Mouse (Mus musculus): ENCODE results near the gene Timm8a2. TPM values are rescaled to one million over a fixed set of nuclear protein-coding genes. Genes with fewer than 3 reads are reported as not detected.
A peak's percentile ranks its signal among the peaks of the same experiment; 100 is the strongest.

Timm8a2 gene
- polyA plus RNA-seq, 1 experiment from 2014 or later, result not detected

DNA sequence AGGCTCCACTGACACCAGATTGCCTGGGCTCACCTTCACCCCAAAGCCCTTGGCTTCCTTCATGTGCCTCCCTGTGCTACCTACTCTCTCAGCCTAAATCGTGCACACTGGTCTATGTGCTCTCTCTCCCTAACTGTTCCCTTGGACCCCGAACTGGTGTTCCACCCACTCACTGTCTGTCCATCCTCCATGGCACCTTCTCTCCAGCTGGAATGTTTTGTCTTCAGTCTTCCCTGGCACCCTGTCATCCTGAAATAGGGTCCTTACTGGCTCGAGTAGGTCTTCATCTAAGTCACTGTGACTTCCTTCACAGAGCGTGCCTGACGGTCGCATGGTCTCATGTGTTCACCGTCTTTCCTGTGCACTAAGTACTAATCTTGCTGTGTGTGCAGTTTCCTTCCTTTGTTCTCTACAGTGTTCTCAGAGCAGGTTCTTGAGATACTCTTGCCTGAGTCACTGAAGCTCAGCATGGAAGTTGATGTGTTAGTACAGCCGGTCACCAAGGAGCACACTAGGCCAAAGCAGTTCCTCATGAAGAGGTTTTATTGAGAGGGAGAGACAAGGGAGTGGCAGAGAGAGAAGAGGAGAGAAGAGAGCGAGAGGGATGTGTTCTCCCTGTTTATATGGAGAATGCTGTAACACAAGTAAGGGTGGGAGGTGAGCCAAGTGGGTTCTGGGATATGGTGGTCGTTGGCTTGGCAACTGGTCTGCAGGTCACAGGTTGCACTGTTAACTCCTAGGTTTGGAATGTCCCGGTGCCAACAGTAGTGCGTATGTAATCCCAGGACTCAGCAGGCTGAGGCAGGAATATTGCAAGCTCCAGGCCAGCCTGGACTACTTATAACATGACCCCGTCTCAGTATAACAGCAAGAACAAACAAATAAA lies 41.8 kb upstream of the Timm8a2 start:
- Histone ChIP-seq H3K9me3 (ENCODE audit: control insufficient read depth, low read length) (no peaks in the 10 kb centered on the region), H3K4me2 (ENCODE audit: low read length) (no peak overlapping the region), H3K27ac (ENCODE audit: low read depth) (no peak overlapping the region), H3K4me1 (replicated peaks; ENCODE audit: control insufficient read depth, insufficient read depth, low read length) (no peaks in the 10 kb centered on the region), H3K4me3 (ENCODE audit: low read depth, low read length) (no peak overlapping the region), H3K9ac (ENCODE audit: low read length) (no peak overlapping the region), H3K27me3 (replicated peaks; ENCODE audit: control insufficient read depth, insufficient read depth, low read length) (no peaks in the 10 kb centered on the region), H3K36me3 (ENCODE audit: control insufficient read depth, insufficient read depth, low read length) (peaks cover 28% of the 10 kb centered on the region)
- ATAC-seq (replicated peaks; ENCODE audit: low FRiP score, low TSS enrichment, low read depth) (no peak), DNase-seq (ENCODE audit: low spot score) (no peak)
- 82% methylated on average over 13 of the region's 13 CpGs for WGBS

- H3K27ac ChIP-seq (ENCODE audit: low read depth), result no peak overlapping the region
- H3K4me2 ChIP-seq (ENCODE audit: low read length), result no peak overlapping the region
- H3K4me3 ChIP-seq (ENCODE audit: low read depth, low read length), result no peak overlapping the region
- H3K4me1 ChIP-seq (replicated peaks; ENCODE audit: control insufficient read depth, insufficient read depth, low read length), result no peaks in the 10 kb centered on the region
- 93% methylated on average over 4 of the region's 4 CpGs for WGBS
- H3K9me3 ChIP-seq (ENCODE audit: control insufficient read depth, low read length), result no peaks in the 10 kb centered on the region
- DNase-seq (ENCODE audit: low spot score) (peak; percentile 24), ATAC-seq (replicated peaks; ENCODE audit: low FRiP score, low TSS enrichment, low read depth) (no peak)
- no peak overlapping the region for H3K9ac ChIP-seq (ENCODE audit: low read length)
- H3K36me3 ChIP-seq (ENCODE audit: control insufficient read depth, insufficient read depth, low read length), result peaks cover 30% of the 10 kb centered on the region
- no peaks in the 10 kb centered on the region for H3K27me3 ChIP-seq (replicated peaks; ENCODE audit: control insufficient read depth, insufficient read depth, low read length)
Observed at GRCm38 (mm10) chr14:121993616-121994015, 40.9 kb upstream of the Timm8a2 start.

DNA sequence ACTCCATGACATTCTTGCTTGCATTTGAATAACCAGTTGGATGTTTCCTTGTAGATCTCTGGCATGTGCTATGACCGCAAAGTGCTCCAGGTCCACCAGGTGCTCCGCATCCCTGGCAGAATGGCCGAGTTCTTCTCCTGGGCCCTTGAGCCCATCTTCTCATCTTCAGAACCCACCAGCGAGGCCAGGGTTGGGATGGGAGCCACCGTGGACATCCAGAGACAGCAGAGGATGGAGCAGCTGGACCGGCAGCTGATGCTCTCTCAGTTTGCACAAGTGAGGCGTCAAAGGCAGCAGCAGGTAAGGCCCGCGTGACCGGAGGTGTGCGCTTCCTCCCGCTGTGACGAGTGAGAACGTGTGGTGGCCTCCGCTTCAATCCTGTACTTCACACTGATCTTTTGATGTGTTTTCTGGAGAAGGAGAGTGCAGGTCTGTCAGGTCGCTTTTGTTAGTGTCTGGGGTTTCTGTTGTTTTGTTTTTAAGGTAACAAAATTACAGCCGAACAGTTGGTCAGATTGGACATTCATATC lies 40.2 kb upstream of the Timm8a2 start:
- H3K4me2 ChIP-seq (ENCODE audit: low read length), result no peak overlapping the region
- H3K4me3 ChIP-seq (ENCODE audit: low read depth, low read length), result no peak overlapping the region
- H3K27ac ChIP-seq (ENCODE audit: low read depth), result no peak overlapping the region
- no peak overlapping the region for H3K9ac ChIP-seq (ENCODE audit: low read length)
- no peaks in the 10 kb centered on the region for H3K9me3 ChIP-seq (ENCODE audit: control insufficient read depth, low read length)
- ATAC-seq (replicated peaks; ENCODE audit: low FRiP score, low TSS enrichment, low read depth) (no peak), DNase-seq (ENCODE audit: low spot score) (peak; percentile 31)
- no peaks in the 10 kb centered on the region for H3K4me1 ChIP-seq (replicated peaks; ENCODE audit: control insufficient read depth, insufficient read depth, low read length)
- 92% methylated on average over 17 of the region's 17 CpGs for WGBS
- peaks cover 30% of the 10 kb centered on the region for H3K36me3 ChIP-seq (ENCODE audit: control insufficient read depth, insufficient read depth, low read length)
- H3K27me3 ChIP-seq (replicated peaks; ENCODE audit: control insufficient read depth, insufficient read depth, low read length), result no peaks in the 10 kb centered on the region

- Histone ChIP-seq H3K4me1 (replicated peaks; ENCODE audit: control insufficient read depth, insufficient read depth, low read length) (no peaks in the 10 kb centered on the region), H3K4me3 (ENCODE audit: low read depth, low read length) (no peak overlapping the region), H3K9ac (ENCODE audit: low read length) (no peak overlapping the region), H3K9me3 (ENCODE audit: control insufficient read depth, low read length) (no peaks in the 10 kb centered on the region), H3K27ac (ENCODE audit: low read depth) (no peak overlapping the region), H3K4me2 (ENCODE audit: low read length) (no peak overlapping the region), H3K36me3 (ENCODE audit: control insufficient read depth, insufficient read depth, low read length) (peaks cover 30% of the 10 kb centered on the region), H3K27me3 (replicated peaks; ENCODE audit: control insufficient read depth, insufficient read depth, low read length) (no peaks in the 10 kb centered on the region)
- 90% methylated on average over 7 of the region's 7 CpGs for WGBS
- peak; percentile 31 for DNase-seq (ENCODE audit: low spot score)
- ATAC-seq (replicated peaks; ENCODE audit: low FRiP score, low TSS enrichment, low read depth), result no peak
Observed at GRCm38 (mm10) chr14:121994846-121995556, 39.5 kb upstream of the Timm8a2 start.

DNA sequence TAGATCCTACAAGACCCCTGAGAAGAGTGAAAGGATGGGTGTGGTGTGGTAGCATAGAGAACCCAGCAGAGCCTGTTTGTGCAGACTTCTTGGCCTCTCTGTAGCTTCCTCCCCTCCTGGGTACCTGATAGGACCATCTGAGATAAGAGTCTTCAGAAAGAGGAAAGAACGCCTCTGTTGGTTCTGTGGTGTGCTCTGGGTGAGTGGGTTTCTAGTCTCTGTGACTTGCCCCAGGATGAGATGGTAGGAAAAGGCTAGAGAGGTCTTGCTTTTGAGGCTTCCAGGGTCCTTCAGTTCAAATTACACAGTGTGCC lies 39.0 kb upstream of the Timm8a2 start:
- H3K36me3 ChIP-seq (ENCODE audit: control insufficient read depth, insufficient read depth, low read length), result peaks cover 30% of the 10 kb centered on the region
- no peak overlapping the region for H3K4me2 ChIP-seq (ENCODE audit: low read length)
- ATAC-seq (replicated peaks; ENCODE audit: low FRiP score, low TSS enrichment, low read depth) (no peak), DNase-seq (ENCODE audit: low spot score) (peak; percentile 28)
- WGBS, result 84% methylated on average over 1 of the region's 1 CpGs
- H3K27ac ChIP-seq (ENCODE audit: low read depth), result no peak overlapping the region
- H3K9ac ChIP-seq (ENCODE audit: low read length), result no peak overlapping the region
- no peaks in the 10 kb centered on the region for H3K9me3 ChIP-seq (ENCODE audit: control insufficient read depth, low read length)
- no peaks in the 10 kb centered on the region for H3K4me1 ChIP-seq (replicated peaks; ENCODE audit: control insufficient read depth, insufficient read depth, low read length)
- H3K4me3 ChIP-seq (ENCODE audit: low read depth, low read length), result no peak overlapping the region
- H3K27me3 ChIP-seq (replicated peaks; ENCODE audit: control insufficient read depth, insufficient read depth, low read length), result no peaks in the 10 kb centered on the region

DNA sequence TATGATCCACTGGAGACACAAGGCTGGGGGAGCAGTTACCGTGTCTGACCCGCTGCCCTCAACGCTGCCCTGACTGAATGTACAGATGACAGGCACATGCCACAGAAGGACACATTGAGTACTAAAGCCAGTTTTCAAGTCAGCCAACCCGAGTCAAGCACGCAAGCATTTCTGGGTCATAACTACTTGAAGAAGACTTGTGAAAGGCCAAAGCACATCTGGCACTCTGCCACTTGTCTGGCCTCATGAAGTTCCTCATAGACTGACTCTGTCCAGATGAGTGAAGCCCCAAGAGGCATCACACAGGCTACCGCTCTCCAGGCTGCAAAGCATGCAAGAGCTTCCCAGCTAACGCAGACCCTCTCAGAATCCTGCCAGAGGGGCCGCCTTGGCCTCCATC lies 37.7 kb upstream of the Timm8a2 start:
- WGBS, result 83% methylated on average over 8 of the region's 8 CpGs
- no peak for ATAC-seq (replicated peaks; ENCODE audit: low FRiP score, low TSS enrichment, low read depth)
- Histone ChIP-seq H3K4me1 (replicated peaks; ENCODE audit: control insufficient read depth, insufficient read depth, low read length) (no peaks in the 10 kb centered on the region), H3K36me3 (ENCODE audit: control insufficient read depth, insufficient read depth, low read length) (peaks cover 30% of the 10 kb centered on the region), H3K9ac (ENCODE audit: low read length) (no peak overlapping the region), H3K4me2 (ENCODE audit: low read length) (no peak overlapping the region), H3K9me3 (ENCODE audit: control insufficient read depth, low read length) (no peaks in the 10 kb centered on the region), H3K27ac (ENCODE audit: low read depth) (no peak overlapping the region), H3K4me3 (ENCODE audit: low read depth, low read length) (no peak overlapping the region), H3K27me3 (replicated peaks; ENCODE audit: control insufficient read depth, insufficient read depth, low read length) (no peaks in the 10 kb centered on the region)
- peak; percentile 53 for DNase-seq (ENCODE audit: low spot score)

GRCm38 (mm10) chr14:121999455-121999854 lies 35.0 kb upstream of the Timm8a2 start:
- Histone ChIP-seq H3K27me3 (replicated peaks; ENCODE audit: control insufficient read depth, insufficient read depth, low read length) (no peaks in the 10 kb centered on the region), H3K4me1 (replicated peaks; ENCODE audit: control insufficient read depth, insufficient read depth, low read length) (no peaks in the 10 kb centered on the region), H3K4me2 (ENCODE audit: low read length) (no peak overlapping the region), H3K4me3 (ENCODE audit: low read depth, low read length) (no peak overlapping the region), H3K36me3 (ENCODE audit: control insufficient read depth, insufficient read depth, low read length) (peaks cover 24% of the 10 kb centered on the region), H3K27ac (ENCODE audit: low read depth) (no peak overlapping the region), H3K9me3 (ENCODE audit: control insufficient read depth, low read length) (no peaks in the 10 kb centered on the region), H3K9ac (ENCODE audit: low read length) (no peak overlapping the region)
- 83% methylated on average over 8 of the region's 8 CpGs for WGBS
- DNase-seq (ENCODE audit: low spot score) (no peak), ATAC-seq (replicated peaks; ENCODE audit: low FRiP score, low TSS enrichment, low read depth) (no peak)

GRCm38 (mm10) chr14:122000346-122001105 lies 33.9 kb upstream of the Timm8a2 start:
- H3K27ac ChIP-seq (ENCODE audit: low read depth), result no peak overlapping the region
- WGBS, result 93% methylated on average over 17 of the region's 17 CpGs
- H3K9ac ChIP-seq (ENCODE audit: low read length), result no peak overlapping the region
- H3K9me3 ChIP-seq (ENCODE audit: control insufficient read depth, low read length), result no peaks in the 10 kb centered on the region
- H3K4me1 ChIP-seq (replicated peaks; ENCODE audit: control insufficient read depth, insufficient read depth, low read length), result no peaks in the 10 kb centered on the region
- ATAC-seq (replicated peaks; ENCODE audit: low FRiP score, low TSS enrichment, low read depth), result no peak
- H3K27me3 ChIP-seq (replicated peaks; ENCODE audit: control insufficient read depth, insufficient read depth, low read length), result no peaks in the 10 kb centered on the region
- peaks cover 14% of the 10 kb centered on the region for H3K36me3 ChIP-seq (ENCODE audit: control insufficient read depth, insufficient read depth, low read length)
- no peak overlapping the region for H3K4me3 ChIP-seq (ENCODE audit: low read depth, low read length)
- H3K4me2 ChIP-seq (ENCODE audit: low read length), result no peak overlapping the region
- DNase-seq (ENCODE audit: low spot score), result no peak

Data from intestine, embryonic 14.5 days (tissue).